Mouse (Mus musculus) Muller cell, postnatal 12 days (primary cell): ENCODE results near the gene Tfip11.

ENCODE experiments used
- DNase-seq: peaks from one replicate; pipeline ENCODE4 v3.0.0-alpha.2; 2015; ENCODE audit errors: inconsistent ontology term

Tfip11 gene

DNA sequence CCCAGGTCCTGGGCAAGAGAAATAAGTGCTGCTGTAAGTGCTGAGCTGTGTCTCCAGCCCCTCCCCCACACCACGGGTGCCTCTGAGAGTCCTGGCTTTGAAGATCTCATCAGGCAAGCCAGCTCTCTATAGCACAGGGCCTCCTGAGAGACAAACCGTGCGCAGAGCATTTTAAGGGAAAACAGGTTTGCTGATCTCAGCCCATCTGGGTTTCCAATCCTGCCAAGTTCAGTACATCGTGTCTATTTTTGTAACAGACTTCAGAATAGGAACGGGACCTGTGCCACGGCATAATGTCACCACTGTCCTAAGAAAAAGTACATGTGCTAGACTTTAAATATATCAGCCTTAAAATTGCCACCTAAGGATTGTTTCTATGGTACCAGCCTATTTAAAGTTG lies 5.2 kb upstream of the Tfip11 start:
- DNase-seq: no peak

DNA sequence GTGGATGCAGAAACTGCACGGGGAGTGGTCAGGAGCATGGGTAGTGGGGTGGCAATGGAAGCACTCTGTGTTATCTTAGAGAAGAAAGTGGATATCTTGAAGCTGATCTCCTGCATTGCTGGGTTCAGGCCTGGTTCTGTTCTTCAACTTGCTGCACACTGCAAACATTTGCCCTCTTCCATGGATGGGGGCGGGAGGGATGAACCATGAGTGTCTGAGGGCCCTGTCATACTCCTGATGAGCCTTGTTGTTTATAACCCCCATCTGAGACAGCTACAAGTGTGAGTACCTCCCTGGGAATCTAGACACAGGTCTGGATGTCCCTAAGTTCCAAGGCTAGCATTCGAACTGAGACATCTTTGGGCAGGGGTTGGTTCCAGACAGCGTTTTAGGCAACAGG lies 4.8 kb upstream of the Tfip11 start:
- no peak for DNase-seq

GRCm38 (mm10) chr5:112323246-112323645 lies 2.9 kb upstream of the Tfip11 start:
- DNase-seq: no peak

GRCm38 (mm10) chr5:112324637-112325545 lies 1.3 kb upstream of the Tfip11 start:
- peak; percentile 75 for DNase-seq

DNA sequence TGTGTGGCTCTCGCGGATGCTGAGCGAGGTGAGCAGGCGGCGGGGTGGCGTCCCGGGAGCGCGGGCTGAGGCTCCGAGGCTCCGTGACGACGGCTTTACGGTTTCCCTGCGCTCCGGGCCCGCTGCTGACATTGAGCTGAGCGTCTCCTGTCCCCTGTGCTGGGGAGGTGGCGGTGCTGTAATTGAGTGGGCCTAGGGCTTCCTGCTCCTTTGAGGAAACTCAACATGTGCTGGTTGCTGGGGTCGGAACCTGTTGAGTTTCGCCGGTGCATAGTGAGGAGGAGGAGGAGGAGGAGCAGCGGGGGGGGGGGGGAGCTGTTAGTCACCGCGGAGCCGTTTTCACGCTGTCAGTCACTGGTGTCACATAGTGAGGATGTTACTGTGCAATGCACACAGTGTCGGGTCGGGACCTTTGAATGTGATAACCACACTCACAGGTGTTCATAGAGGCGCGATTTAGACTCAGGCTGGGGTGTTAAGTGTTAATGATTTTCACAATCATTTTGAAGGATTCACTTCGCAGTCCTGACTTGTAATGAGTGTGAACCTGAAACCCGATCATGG lies 370 bp downstream of the Tfip11 start:
- no peak for DNase-seq

DNA sequence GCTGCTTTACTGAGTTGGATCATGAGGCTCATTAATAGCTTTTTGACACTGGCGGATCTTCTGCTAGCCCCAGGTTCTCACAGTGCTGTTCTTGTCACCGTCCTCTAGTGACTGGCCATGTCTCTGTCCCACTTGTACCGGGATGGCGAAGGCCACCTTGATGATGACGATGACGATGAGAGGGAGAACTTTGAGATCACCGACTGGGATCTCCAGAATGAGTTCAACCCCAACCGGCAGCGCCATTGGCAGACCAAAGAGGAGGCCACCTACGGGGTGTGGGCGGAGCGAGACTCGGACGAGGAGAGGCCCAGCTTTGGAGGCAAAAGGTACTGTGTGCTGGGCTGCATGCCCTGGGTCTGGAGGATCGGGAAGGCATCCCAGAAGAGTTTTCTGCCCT lies 1.7 kb downstream of the Tfip11 start:
- DNase-seq: no peak

- no peak for DNase-seq
Observed at GRCm38 (mm10) chr5:112329805-112330564, 3.8 kb downstream of the Tfip11 start.

GRCm38 (mm10) chr5:112335473-112335872 lies 9.3 kb downstream of the Tfip11 start:
- peak; percentile 47 for DNase-seq

GRCm38 (mm10) chr5:112337004-112337403 lies 10.8 kb downstream of the Tfip11 start:
- no peak for DNase-seq

DNA sequence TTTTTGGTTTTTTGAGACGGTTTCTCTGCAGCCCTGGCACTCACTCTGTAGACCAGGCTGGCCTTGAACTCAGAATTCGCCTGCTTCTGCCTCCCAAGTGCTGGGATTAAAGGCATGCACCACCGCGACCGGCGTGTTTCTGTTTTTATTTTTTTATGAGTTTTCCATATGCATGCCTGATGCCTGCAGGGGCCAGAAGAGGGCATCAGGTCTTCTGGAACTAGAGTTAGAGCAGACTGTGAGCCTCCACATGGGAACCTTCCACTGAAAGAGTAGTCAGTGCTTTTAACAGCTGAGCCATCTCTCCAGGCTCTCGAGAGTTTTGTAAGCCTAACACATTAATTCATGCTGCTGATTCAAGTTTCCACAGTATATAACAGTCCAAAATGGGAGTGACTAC lies 13.1 kb downstream of the Tfip11 start:
- DNase-seq: no peak

- DNase-seq: peak; percentile 75
Observed at GRCm38 (mm10) chr5:112342463-112343204, 16.5 kb downstream of the Tfip11 start, which contains the start of the genes Srrd and Hps4. Gene Srrd (minus strand): TSS chr5:112343040. Gene Hps4 (plus strand): TSS chr5:112343083.

DNA sequence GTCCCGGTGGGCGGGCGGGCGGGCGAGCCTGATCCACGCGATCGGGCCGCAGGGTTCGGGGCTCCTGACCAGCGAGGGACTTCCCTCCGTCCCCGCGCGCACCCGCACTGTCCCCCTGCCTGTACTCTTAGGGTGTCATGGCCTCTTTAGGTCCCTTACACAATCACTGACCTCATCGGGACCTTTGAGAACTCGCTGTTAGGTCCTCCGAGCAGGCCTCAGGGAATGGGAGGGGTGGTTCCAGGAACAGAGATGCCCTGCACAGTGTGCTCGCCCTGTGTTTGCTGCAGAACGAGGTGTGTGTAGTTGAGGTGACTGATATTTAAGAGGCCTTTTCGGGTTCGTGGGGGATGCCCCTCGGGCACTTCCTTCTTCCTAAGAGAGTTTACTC lies 17.0 kb downstream of the Tfip11 start:
- DNase-seq: peak; percentile 66

DNA sequence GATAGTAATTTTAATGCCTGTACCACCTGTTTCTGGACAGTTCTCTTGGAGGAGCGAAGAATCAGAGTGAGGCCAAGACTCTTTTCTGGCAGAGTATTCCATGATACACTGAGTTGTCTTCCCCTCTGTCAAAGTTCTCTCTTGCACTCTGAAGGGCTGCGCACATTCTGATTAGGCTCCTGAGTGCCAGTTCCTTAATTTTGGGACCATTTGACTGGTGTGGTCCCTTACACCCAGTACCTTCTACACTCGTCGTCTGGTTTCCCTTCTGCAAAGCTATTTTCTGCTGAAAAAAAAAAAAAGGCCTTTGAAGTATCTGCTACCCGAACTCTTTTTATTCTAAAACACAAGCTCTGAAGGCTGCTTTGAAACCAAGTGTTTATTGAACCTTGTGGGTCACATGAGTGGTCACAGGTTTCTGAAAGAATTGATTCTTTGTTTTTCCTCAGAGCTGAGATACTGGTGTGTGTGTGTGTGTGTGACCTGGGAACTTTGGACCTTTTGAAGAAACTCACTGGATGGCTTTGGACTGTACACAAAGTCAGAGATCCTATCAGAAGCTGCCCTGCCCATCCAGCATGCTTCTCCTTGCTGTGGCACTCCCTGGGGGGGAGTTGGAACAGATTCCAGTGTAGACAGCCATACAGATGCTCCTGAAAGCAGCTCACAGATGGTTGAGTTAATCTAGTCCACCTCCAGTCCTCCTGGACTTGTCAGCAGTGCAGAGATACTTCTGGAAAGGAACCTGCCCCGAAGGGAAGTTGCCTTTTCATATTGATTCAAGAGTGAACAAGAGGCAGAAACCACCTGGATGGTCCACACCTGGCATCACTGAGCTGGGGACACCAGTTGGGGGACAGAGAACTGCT lies 18.2 kb downstream of the Tfip11 start:
- DNase-seq: no peak

DNA sequence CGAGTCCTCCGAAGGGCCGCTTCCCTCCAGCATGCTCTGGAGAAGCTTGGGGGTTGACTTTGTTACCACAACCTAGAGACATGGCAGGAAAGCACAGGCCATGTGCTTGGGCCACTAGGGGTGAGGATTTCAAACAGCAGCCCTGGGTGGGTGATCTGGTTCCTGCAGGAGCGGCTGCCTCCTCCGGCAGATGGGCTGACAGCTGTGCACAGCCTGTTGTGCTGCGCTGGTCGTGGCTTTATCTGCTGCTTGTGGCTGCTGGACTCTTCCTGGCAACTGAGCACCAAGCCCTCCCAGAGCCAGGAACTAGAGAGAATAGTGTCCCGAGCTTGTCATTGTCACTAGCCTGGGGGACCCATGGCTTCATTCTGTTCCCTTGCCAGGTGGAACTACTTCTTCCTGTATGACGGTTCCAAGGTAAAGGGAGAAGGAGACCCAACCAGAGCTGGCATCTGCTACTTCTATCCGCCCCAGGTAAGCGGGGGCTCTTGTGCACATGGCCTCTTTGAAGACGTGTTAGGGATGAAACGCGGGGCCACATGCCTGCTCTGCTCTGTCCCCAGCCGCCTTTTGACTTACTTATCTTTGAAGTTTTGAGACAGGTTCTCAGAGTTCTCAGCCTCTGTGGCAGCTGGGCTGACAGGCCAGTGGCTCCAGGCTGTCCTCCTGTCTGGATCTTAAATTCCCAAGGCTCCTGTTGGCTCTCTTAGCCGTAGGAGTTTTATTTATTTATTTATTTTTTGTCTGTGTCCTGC lies 20.2 kb downstream of the Tfip11 start:
- no peak for DNase-seq

GRCm38 (mm10) chr5:112349169-112349568 lies 23.0 kb downstream of the Tfip11 start:
- DNase-seq: no peak

- DNase-seq: no peak
Observed at GRCm38 (mm10) chr5:112355493-112355892, 29.3 kb downstream of the Tfip11 start.

DNA sequence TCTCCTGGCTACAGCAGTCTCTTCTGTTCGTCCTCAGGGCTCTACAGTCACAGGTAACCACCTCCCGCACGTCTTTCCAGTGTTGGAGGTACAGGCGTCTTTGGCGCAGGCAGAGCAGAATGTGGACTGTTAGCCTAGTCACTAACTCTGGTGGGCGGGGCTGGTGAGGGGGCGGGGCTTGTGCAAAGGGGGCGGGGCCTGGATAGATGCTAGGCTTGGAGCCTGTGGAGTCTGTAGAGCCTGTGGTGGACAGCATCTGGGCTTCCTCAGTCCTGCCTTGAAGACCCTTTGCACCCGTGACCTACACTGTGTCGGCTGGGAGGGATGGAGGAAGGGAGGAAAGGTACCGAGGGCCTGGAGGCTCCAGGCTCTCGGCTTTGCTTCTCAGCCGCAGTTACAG lies 29.8 kb downstream of the Tfip11 start, which contains the start of gene Gm6583:
Gene Gm6583 (minus strand): TSS at position 124 of the 400 bp plus-strand sequence.
- no peak for DNase-seq

GRCm38 (mm10) chr5:112356322-112356721 lies 30.2 kb downstream of the Tfip11 start:
- no peak for DNase-seq

- no peak for DNase-seq
Observed at GRCm38 (mm10) chr5:112359520-112359919, 33.4 kb downstream of the Tfip11 start.

GRCm38 (mm10) chr5:112360077-112360476 lies 33.9 kb downstream of the Tfip11 start:
- DNase-seq: no peak
